In genomic region chr2:79206191-79206755, GRCm38 (mm10) we compare ENCODE assay signal across 36 mouse cellular contexts. TPM values are rescaled to one million over a fixed set of nuclear protein-coding genes. Genes with fewer than 3 reads are reported as not detected.
A peak's percentile ranks its signal among the peaks of the same experiment; 100 is the strongest.
DNase-seq lines count a peak whose midpoint lies in the region; ATAC-seq and TF ChIP-seq lines count a peak whose summit lies in the region.
"Had no signal": no experiment of that assay in that cellular context is flagged by ENCODE, and none has a peak within 500 bp of the region (broad histone marks: within the 10 kb centered on the region; RNA-seq: fewer than 3 reads in every experiment).

No protein-coding gene starts in this region.

- no peak for TF ChIP-seq CTCF in liver, adult 2 months (IDR thresholded peaks at IDR 0.05; ENCODE audit: low read depth, low read length)

- H3K79me2 ChIP-seq in liver, adult 2 months (ENCODE audit: control insufficient read depth, insufficient read depth, low read length) = no peaks in the 10 kb centered on the region

- no peak overlapping the region for H3K27ac ChIP-seq in liver, adult 2 months (replicated peaks; ENCODE audit: insufficient read depth, low read depth, low read length)
- H3K27ac ChIP-seq: embryonic facial prominence, embryonic 12.5 days; forebrain, embryonic 10.5 days; forebrain, embryonic 15.5 days; gastrocnemius, adult 2 months; heart, adult 2 months; hindbrain, embryonic 14.5 days; kidney, embryonic 15.5 days; layer of hippocampus, adult 2 months; limb, embryonic 12.5 days; liver, embryonic 12.5 days; midbrain, embryonic 10.5 days; neural tube, embryonic 13.5 days had no signal

- peak; percentile 13 for DNase-seq in liver, adult 2 months (ENCODE audit: extremely low read depth, low read depth, low spot score)
- DNase-seq in liver = no peak
- DNase-seq in forelimb bud, embryonic 11.5 days (ENCODE audit: low read depth, low spot score) = peak; percentile 76
- DNase-seq in lung, adult 18-20 months = no peak
- DNase-seq in layer of hippocampus, adult 9-11 months = no peak
- no peak for DNase-seq in thymus, postnatal 10 days (ENCODE audit: low spot score in 2 of 2)
- DNase-seq: adrenal gland, adult 2 months; adrenal gland, postnatal 36 days; cerebellum, adult 2 months; cerebellum, postnatal 14 days; gastrocnemius, adult 2 months; gastrocnemius, postnatal 36 days; heart, adult 2 months; heart, postnatal 4 days; kidney, adult 18-20 months; kidney, postnatal 36 days; liver, postnatal 0 days; lung, postnatal 4 days; right cerebral cortex, postnatal 25 days; thymus, adult 2 months; thymus, postnatal 4 days had no signal

- no peak overlapping the region for H3K9ac ChIP-seq in liver, adult 2 months (ENCODE audit: low read depth, low read length)
- H3K9ac ChIP-seq: embryonic facial prominence, embryonic 12.5 days; forebrain, embryonic 15.5 days; heart, embryonic 12.5 days; hindbrain, embryonic 14.5 days; kidney, embryonic 15.5 days; limb, embryonic 12.5 days; liver, embryonic 12.5 days; liver, postnatal 0 days; neural tube, embryonic 13.5 days had no signal

- peak; percentile 81 for ATAC-seq in megakaryocyte, adult 5-6 weeks (ENCODE audit: poor library complexity, severe bottlenecking)
- ATAC-seq: activated CD4-positive, CD25-positive, alpha-beta regulatory T cell, adult 4 months; forebrain, embryonic 15.5 days; inflammation-experienced regulatory T-cells, adult 6 months; liver, embryonic 12.5 days; liver, postnatal 0 days; lung, postnatal 0 days had no signal

- no peak overlapping the region for H3K4me3 ChIP-seq in liver, adult 2 months (ENCODE audit: insufficient read depth, low read depth, low read length)
- H3K4me3 ChIP-seq: embryonic facial prominence, embryonic 12.5 days; forebrain, embryonic 10.5 days; forebrain, embryonic 15.5 days; gastrocnemius, adult 2 months; heart, adult 2 months; heart, embryonic 12.5 days; kidney, embryonic 15.5 days; layer of hippocampus, adult 2 months; limb, embryonic 12.5 days; liver, embryonic 12.5 days; midbrain, embryonic 10.5 days; neural tube, embryonic 13.5 days had no signal

- H3K36me3 ChIP-seq in liver, adult 2 months (ENCODE audit: control insufficient read depth, insufficient read depth, low read length) = no peaks in the 10 kb centered on the region
- H3K36me3 ChIP-seq: embryonic facial prominence, embryonic 12.5 days; forebrain, embryonic 10.5 days; forebrain, embryonic 15.5 days; heart, embryonic 12.5 days; kidney, embryonic 15.5 days; limb, embryonic 12.5 days; liver, embryonic 12.5 days; midbrain, embryonic 10.5 days; neural tube, embryonic 13.5 days had no signal

- TF ChIP-seq POLR2A in liver, adult 2 months (IDR thresholded peaks at IDR 0.05; ENCODE audit: extremely low read depth, insufficient read depth, low read length) = no peak

- no peaks in the 10 kb centered on the region for H3K4me1 ChIP-seq in liver, adult 2 months (ENCODE audit: control insufficient read depth, insufficient read depth, low read length)
- H3K4me1 ChIP-seq: embryonic facial prominence, embryonic 12.5 days; forebrain, embryonic 15.5 days; heart, embryonic 12.5 days; midbrain, embryonic 10.5 days; neural tube, embryonic 13.5 days had no signal

- WGBS in liver, adult 2 months = 85% methylated on average over 4 of the region's 4 CpGs

- no peaks in the 10 kb centered on the region for H3K27me3 ChIP-seq in liver, adult 2 months (ENCODE audit: control insufficient read depth, insufficient read depth, low read length)
- H3K27me3 ChIP-seq: embryonic facial prominence, embryonic 12.5 days; forebrain, embryonic 15.5 days; heart, embryonic 12.5 days; kidney, embryonic 15.5 days; liver, embryonic 12.5 days; neural tube, embryonic 13.5 days had no signal

RNA-seq across cellular contexts. Expression of gene Itga4, which starts 49.0 kb away (rescaled TPM):
- 2.0 and 2.2 TPM in 2 replicates for total RNA-seq in liver, adult 2 months (2014; rRNA removed)
- 0.21 and 0.48 TPM in 2 replicates for polyA plus RNA-seq in liver, adult 2 months (2012; rRNA removed)
- 208 and 212 TPM in 2 replicates for total RNA-seq in megakaryocyte, adult 5-6 weeks (2015)
- 170 and 201 TPM in 2 replicates for total RNA-seq in megakaryocyte, adult 5-6 weeks (2017)

Comparison
In these comparisons a context has a peak if more than half of its experiments do, and no peak if none do; other contexts are left out.
1. DNase-seq: peak in liver, adult 2 months (single experiment) and forelimb bud, embryonic 11.5 days (single experiment); none in liver (single experiment), lung, adult 18-20 months (0 of 2), layer of hippocampus, adult 9-11 months (single experiment) and thymus, postnatal 10 days (0 of 2).
2. RNA of gene Itga4, which starts 49.0 kb away (total RNA-seq): 170 to 212 TPM in megakaryocyte, adult 5-6 weeks; 2.0 to 2.2 TPM in liver, adult 2 months; every median in the first group is over 10 times any median in the second.